Mouse (Mus musculus) layer of hippocampus, adult 9-11 months (tissue): Measurements from ENCODE around the gene Nanos1.

ENCODE experiments used
- DNase-seq: peaks from one replicate; pipeline ENCODE4 v3.0.0; 2022

Gene Nanos1

GRCm38 (mm10) chr19:60755438-60756191 is at the start of gene Nanos1:
Gene Nanos1, plus strand, starts transcription at chr19:60755987.
- DNase-seq, result peak; percentile 89

GRCm38 (mm10) chr19:60709193-60709900 is 46.4 kb upstream of the Nanos1 start:
- no peak for DNase-seq

GRCm38 (mm10) chr19:60710196-60710595 is 45.6 kb upstream of the Nanos1 start:
- DNase-seq, result no peak

GRCm38 (mm10) chr19:60712577-60712976 is 43.2 kb upstream of the Nanos1 start:
- no peak for DNase-seq

- DNase-seq, result no peak
Measured at GRCm38 (mm10) chr19:60716381-60716780, 39.4 kb upstream of the Nanos1 start.

GRCm38 (mm10) chr19:60730281-60730852 is 25.4 kb upstream of the Nanos1 start:
- no peak for DNase-seq

- DNase-seq, result no peak
Measured at GRCm38 (mm10) chr19:60731299-60731698, 24.5 kb upstream of the Nanos1 start.

GRCm38 (mm10) chr19:60731966-60732365 is 23.8 kb upstream of the Nanos1 start:
- DNase-seq, result peak; percentile 25

GRCm38 (mm10) chr19:60740560-60740959 is 15.2 kb upstream of the Nanos1 start:
- no peak for DNase-seq

GRCm38 (mm10) chr19:60743767-60744547 is 11.8 kb upstream of the Nanos1 start:
- no peak for DNase-seq

GRCm38 (mm10) chr19:60747801-60748200 is 8.0 kb upstream of the Nanos1 start:
- no peak for DNase-seq

GRCm38 (mm10) chr19:60756192-60757098 is 658 bp downstream of the Nanos1 start:
- DNase-seq, result peak; percentile 45

- DNase-seq, result no peak
Measured at GRCm38 (mm10) chr19:60757099-60757785, 1.5 kb downstream of the Nanos1 start.

- DNase-seq, result no peak
Measured at GRCm38 (mm10) chr19:60758896-60759835, 3.4 kb downstream of the Nanos1 start.

- DNase-seq, result no peak
Measured at GRCm38 (mm10) chr19:60773366-60773765, 17.6 kb downstream of the Nanos1 start.

GRCm38 (mm10) chr19:60782034-60782433 is 26.2 kb downstream of the Nanos1 start:
- no peak for DNase-seq

GRCm38 (mm10) chr19:60784712-60785111 is 28.9 kb downstream of the Nanos1 start:
- DNase-seq, result no peak

GRCm38 (mm10) chr19:60787465-60788150 is 31.8 kb downstream of the Nanos1 start:
- no peak for DNase-seq

GRCm38 (mm10) chr19:60788214-60788960 is 32.6 kb downstream of the Nanos1 start:
- no peak for DNase-seq
